Mouse (Mus musculus): ENCODE results near the gene Gstz1.
"Not testable (repeated sequence)": the region's sequence is repeated elsewhere in the genome, so short reads cannot be mapped to it uniquely, and the experiment has no call there.

Gene Gstz1

GRCm38 (mm10) chr12:87158099-87158498 is 11.1 kb downstream of the Gstz1 start:
- no peak for DNase-seq (ENCODE audit: low spot score in 2 of 2)

GRCm38 (mm10) chr12:87160310-87160709 is 13.3 kb downstream of the Gstz1 start:
- DNase-seq (ENCODE audit: low spot score in 2 of 2), result no peak

GRCm38 (mm10) chr12:87160815-87161214 is 13.8 kb downstream of the Gstz1 start:
- DNase-seq (ENCODE audit: low spot score in 2 of 2), result no peak

GRCm38 (mm10) chr12:87175194-87175946 is 28.4 kb downstream of the Gstz1 start:
- no peak for DNase-seq (ENCODE audit: low spot score in 2 of 2)

- no peak for DNase-seq (ENCODE audit: low spot score in 2 of 2)
Measured at GRCm38 (mm10) chr12:87177631-87178030, 30.7 kb downstream of the Gstz1 start.

- DNase-seq (ENCODE audit: low spot score in 2 of 2), result no peak
Measured at GRCm38 (mm10) chr12:87193008-87193407, 46.0 kb downstream of the Gstz1 start.

GRCm38 (mm10) chr12:87195069-87195468 is 48.1 kb downstream of the Gstz1 start:
- no peak for DNase-seq (ENCODE audit: low spot score in 2 of 2)

GRCm38 (mm10) chr12:87196310-87196709 is 49.3 kb downstream of the Gstz1 start:
- DNase-seq (ENCODE audit: low spot score in 2 of 2), result no peak

- no peak for DNase-seq (ENCODE audit: low spot score in 2 of 2)
Measured at GRCm38 (mm10) chr12:87198792-87199191, 51.8 kb downstream of the Gstz1 start.

GRCm38 (mm10) chr12:87199206-87199972 is 52.4 kb downstream of the Gstz1 start, which contains the start of gene Samd15:
TSS of gene Samd15 (plus strand) at chr12:87199723.
- peak in 1 of 2 experiments; percentile 22 for DNase-seq (ENCODE audit: low spot score in 2 of 2)

GRCm38 (mm10) chr12:87199973-87200586 is 53.1 kb downstream of the Gstz1 start, which contains the start of gene Tmed8:
TSS of gene Tmed8 (minus strand) at chr12:87200454.
- DNase-seq (ENCODE audit: low spot score in 2 of 2), result peak; percentile 71 to 76

- DNase-seq (ENCODE audit: low spot score in 2 of 2), result no peak
Measured at GRCm38 (mm10) chr12:87201694-87202093, 54.7 kb downstream of the Gstz1 start.

- DNase-seq (ENCODE audit: low spot score in 2 of 2), result not testable (repeated sequence)
Measured at GRCm38 (mm10) chr12:87205789-87206188, 58.8 kb downstream of the Gstz1 start.

- no peak for DNase-seq (ENCODE audit: low spot score in 2 of 2)
Measured at GRCm38 (mm10) chr12:87212844-87213606, 66.1 kb downstream of the Gstz1 start.
